Mouse (Mus musculus) forebrain, embryonic 10.5 days (tissue): ENCODE measurements around the gene Chmp4b. TPM values are rescaled to one million over a fixed set of nuclear protein-coding genes. Genes with fewer than 3 reads are reported as not detected.
A peak's percentile ranks its signal among the peaks of the same experiment; 100 is the strongest.

ENCODE experiments used
- DNase-seq: peaks from one replicate; pipeline ENCODE4 v3.0.0-alpha.2; 2017; ENCODE audit warnings: low spot score; ENCODE audit errors: extremely low spot score
- H3K27ac ChIP-seq: fragments of 300-500 bp; sonication (generic); 2 replicates; pipeline ENCODE4 v1.5.1; 2016; ENCODE audit warnings: mild to moderate bottlenecking
- H3K27me3 ChIP-seq: fragments of 300-500 bp; sonication (generic); 2 replicates; pipeline ENCODE4 v1.6.1; 2016; ENCODE audit warnings: mild to moderate bottlenecking; ENCODE audit not compliant: poor library complexity, severe bottlenecking
- H3K36me3 ChIP-seq: fragments of 300-500 bp; sonication (generic); replicated peaks from 2 replicates; pipeline ENCODE4 v1.6.1; 2016; ENCODE audit warnings: mild to moderate bottlenecking, moderate library complexity
- H3K4me1 ChIP-seq: fragments of 300-500 bp; sonication (generic); 2 replicates; pipeline ENCODE4 v1.6.1; 2016
- H3K4me3 ChIP-seq: fragments of 300-500 bp; sonication (generic); 2 replicates; pipeline ENCODE4 v1.5.1; 2016; ENCODE audit warnings: mild to moderate bottlenecking, moderate library complexity
- H3K9me3 ChIP-seq: fragments of 300-500 bp; sonication (generic); 2 replicates; pipeline ENCODE4 v1.6.1; 2016; ENCODE audit warnings: mild to moderate bottlenecking, moderate library complexity
- WGBS: fragments of 180-500 bp; shearing (Covaris S2); methylation state at CpG from one replicate; pipeline ENCODE4 v1.1.7; 2016; 5-methylcytosine and 5-hydroxymethylcytosine counted together
- polyA plus RNA-seq: library from polyadenylated mRNA; unstranded; fragments of >200 nt; fragmentation: Nextera tagmentation; extraction: Ambion mirVana; gene quantifications from 2 replicates; pipeline ENCODE4 v1.2.1, GENCODE M21; 2016

Gene Chmp4b
- 12.9 and 13.4 TPM in 2 replicates for polyA plus RNA-seq

- Histone ChIP-seq H3K4me1 (peaks cover 14% of the 10 kb centered on the region), H3K27ac (peak within 1 kb of the TSS; percentile 51; the same call in 1 of the 2 replicates), H3K4me3 (no peak within 1 kb of the TSS), H3K36me3 (peaks cover 6% of the 10 kb centered on the region; the same call in 1 of the 2 replicates), H3K27me3 (no peaks in the 10 kb centered on the region), H3K9me3 (no peaks in the 10 kb centered on the region)
- DNase-seq, result no peak
- 55% methylated on average over 8 of the region's 8 CpGs for WGBS
Observed at GRCm38 (mm10) chr2:154651363-154651762, at the start of gene Chmp4b. Gene Chmp4b (plus strand): TSS chr2:154651705.

- no peaks in the 10 kb centered on the region for H3K9me3 ChIP-seq
- peak overlapping the region; percentile 77 for H3K4me3 ChIP-seq
- H3K4me1 ChIP-seq, result peaks cover 16% of the 10 kb centered on the region
- H3K27ac ChIP-seq, result peak overlapping the region; percentile 87
- WGBS, result 22% methylated on average over 22 of the region's 22 CpGs
- no peak for DNase-seq
- no peaks in the 10 kb centered on the region for H3K36me3 ChIP-seq
- no peaks in the 10 kb centered on the region for H3K27me3 ChIP-seq
Observed at GRCm38 (mm10) chr2:154603007-154603637, 48.4 kb upstream of the Chmp4b start.

GRCm38 (mm10) chr2:154603638-154604153 is 47.8 kb upstream of the Chmp4b start, which contains the start of gene Pxmp4:
Gene Pxmp4 (minus strand): TSS chr2:154603708.
- Histone ChIP-seq H3K4me1 (peaks cover 16% of the 10 kb centered on the region), H3K9me3 (no peaks in the 10 kb centered on the region), H3K36me3 (no peaks in the 10 kb centered on the region), H3K27me3 (peaks cover 4% of the 10 kb centered on the region), H3K27ac (peak within 1 kb of the TSS; percentile 87), H3K4me3 (peak within 1 kb of the TSS; percentile 77)
- peak; percentile 90 for DNase-seq
- 1% methylated on average over 13 of the region's 13 CpGs for WGBS

GRCm38 (mm10) chr2:154604156-154604555 is 47.3 kb upstream of the Chmp4b start:
- H3K27me3 ChIP-seq, result peaks cover 6% of the 10 kb centered on the region
- H3K4me1 ChIP-seq, result peaks cover 16% of the 10 kb centered on the region
- no peaks in the 10 kb centered on the region for H3K36me3 ChIP-seq
- DNase-seq, result no peak
- 0 out of 2 replicates have a peak overlapping the region, but pooled peaks have one; percentile 51 for H3K27ac ChIP-seq
- peak overlapping the region; percentile 77 for H3K4me3 ChIP-seq
- WGBS, result 49% methylated on average over 7 of the region's 7 CpGs
- no peaks in the 10 kb centered on the region for H3K9me3 ChIP-seq

GRCm38 (mm10) chr2:154606965-154607364 is 44.5 kb upstream of the Chmp4b start:
- 74% methylated on average over 1 of the region's 1 CpGs for WGBS

GRCm38 (mm10) chr2:154609050-154609767 is 42.3 kb upstream of the Chmp4b start:
- WGBS, result 70% methylated on average over 10 of the region's 10 CpGs
- Histone ChIP-seq H3K27me3 (peaks cover 6% of the 10 kb centered on the region), H3K9me3 (no peaks in the 10 kb centered on the region), H3K27ac (no peak overlapping the region), H3K4me1 (peaks cover 23% of the 10 kb centered on the region), H3K36me3 (no peaks in the 10 kb centered on the region), H3K4me3 (no peak overlapping the region)
- no peak for DNase-seq

More at GRCm38 (mm10) chr2:154606965-154607364, 44.5 kb upstream of the Chmp4b start:
- no peak overlapping the region for H3K4me3 ChIP-seq
- no peak for DNase-seq
- peaks cover 6% of the 10 kb centered on the region for H3K27me3 ChIP-seq
- H3K36me3 ChIP-seq, result no peaks in the 10 kb centered on the region
- peaks cover 16% of the 10 kb centered on the region for H3K4me1 ChIP-seq
- no peaks in the 10 kb centered on the region for H3K9me3 ChIP-seq
- H3K27ac ChIP-seq, result no peak overlapping the region

GRCm38 (mm10) chr2:154613118-154614115 is 38.1 kb upstream of the Chmp4b start, which contains the start of the genes Zfp341 and 4930519P11Rik:
Gene Zfp341 (plus strand): TSS chr2:154613297.
Gene 4930519P11Rik (minus strand): TSS chr2:154613437.
- peak within 1 kb of the TSS; percentile 60 for H3K4me3 ChIP-seq
- WGBS, result 1% methylated on average over 97 of the region's 98 CpGs
- H3K27ac ChIP-seq, result peak within 1 kb of the TSS; percentile 96
- peaks cover 6% of the 10 kb centered on the region for H3K36me3 ChIP-seq
- DNase-seq, result peak; percentile 90
- peaks cover 34% of the 10 kb centered on the region for H3K4me1 ChIP-seq
- H3K9me3 ChIP-seq, result no peaks in the 10 kb centered on the region
- H3K27me3 ChIP-seq, result peaks cover 5% of the 10 kb centered on the region

GRCm38 (mm10) chr2:154614841-154615576 is 36.5 kb upstream of the Chmp4b start:
- Histone ChIP-seq H3K27ac (peak overlapping the region; percentile 96), H3K36me3 (peaks cover 6% of the 10 kb centered on the region), H3K4me1 (peaks cover 34% of the 10 kb centered on the region), H3K4me3 (peak overlapping the region; percentile 12; the same call in 1 of the 2 replicates), H3K9me3 (no peaks in the 10 kb centered on the region), H3K27me3 (no peaks in the 10 kb centered on the region)
- no peak for DNase-seq
- WGBS, result 74% methylated on average over 19 of the region's 19 CpGs

GRCm38 (mm10) chr2:154615674-154616073 is 35.8 kb upstream of the Chmp4b start:
- Histone ChIP-seq H3K27me3 (no peaks in the 10 kb centered on the region), H3K9me3 (no peaks in the 10 kb centered on the region), H3K27ac (no peak overlapping the region), H3K4me1 (peaks cover 34% of the 10 kb centered on the region), H3K4me3 (no peak overlapping the region), H3K36me3 (peaks cover 9% of the 10 kb centered on the region)
- 95% methylated on average over 5 of the region's 5 CpGs for WGBS
- DNase-seq, result no peak

GRCm38 (mm10) chr2:154617061-154617460 is 34.4 kb upstream of the Chmp4b start:
- 86% methylated on average over 3 of the region's 3 CpGs for WGBS
- DNase-seq, result no peak
- peaks cover 13% of the 10 kb centered on the region for H3K36me3 ChIP-seq
- no peaks in the 10 kb centered on the region for H3K27me3 ChIP-seq
- peaks cover 34% of the 10 kb centered on the region for H3K4me1 ChIP-seq
- no peak overlapping the region for H3K4me3 ChIP-seq
- no peak overlapping the region for H3K27ac ChIP-seq
- H3K9me3 ChIP-seq, result no peaks in the 10 kb centered on the region

GRCm38 (mm10) chr2:154621684-154622083 is 29.8 kb upstream of the Chmp4b start:
- Histone ChIP-seq H3K36me3 (peaks cover 51% of the 10 kb centered on the region), H3K4me1 (no peaks in the 10 kb centered on the region), H3K27me3 (no peaks in the 10 kb centered on the region), H3K9me3 (peaks cover 7% of the 10 kb centered on the region; the same call in 1 of the 2 replicates), H3K27ac (no peak overlapping the region), H3K4me3 (no peak overlapping the region)
- DNase-seq, result no peak
- WGBS, result 87% methylated on average over 5 of the region's 5 CpGs
